Mouse (Mus musculus) layer of hippocampus, postnatal 25 days (tissue): ENCODE measurements around the gene Dpm3. TPM values are rescaled to one million over a fixed set of nuclear protein-coding genes. Genes with fewer than 3 reads are reported as not detected.
A peak's percentile ranks its signal among the peaks of the same experiment; 100 is the strongest.

Experiments used
- DNase-seq, 2 experiments: peaks; one replicate each; pipeline ENCODE4 v3.0.0; 2022; ENCODE audit warnings: mixed read lengths in 2 of 2, low spot score in 1 of 2; ENCODE audit errors: extremely low spot score in 1 of 2
- total RNA-seq, 2 experiments: library from RNA; stranded (reverse); gene quantifications; 2 replicates each; pipeline ENCODE4 v1.2.3; 2021

The Dpm3 gene
- total RNA-seq, 2 experiments from 2014 or later, result 51.1 to 71.0 TPM

DNA sequence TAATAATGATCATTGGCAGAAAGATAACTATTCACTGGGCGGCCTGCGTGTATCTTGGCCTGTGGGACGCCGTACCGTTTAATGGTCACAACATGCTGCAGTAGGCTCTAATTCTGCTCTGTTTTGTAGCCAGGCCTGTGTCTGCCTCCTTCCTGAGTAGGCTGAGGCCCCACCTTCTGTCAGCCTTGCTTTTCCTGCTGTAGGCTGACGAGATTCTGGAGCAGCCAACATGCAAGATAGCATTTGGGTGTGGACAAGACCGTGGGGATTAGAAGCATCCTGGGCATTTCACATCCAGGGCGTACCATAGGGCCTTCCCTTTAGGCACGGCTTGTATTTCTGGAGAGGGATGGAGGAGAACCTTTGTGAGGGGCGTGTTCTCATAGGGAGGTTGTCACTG lies 3.3 kb downstream of the Dpm3 start:
- no peak for DNase-seq

DNA sequence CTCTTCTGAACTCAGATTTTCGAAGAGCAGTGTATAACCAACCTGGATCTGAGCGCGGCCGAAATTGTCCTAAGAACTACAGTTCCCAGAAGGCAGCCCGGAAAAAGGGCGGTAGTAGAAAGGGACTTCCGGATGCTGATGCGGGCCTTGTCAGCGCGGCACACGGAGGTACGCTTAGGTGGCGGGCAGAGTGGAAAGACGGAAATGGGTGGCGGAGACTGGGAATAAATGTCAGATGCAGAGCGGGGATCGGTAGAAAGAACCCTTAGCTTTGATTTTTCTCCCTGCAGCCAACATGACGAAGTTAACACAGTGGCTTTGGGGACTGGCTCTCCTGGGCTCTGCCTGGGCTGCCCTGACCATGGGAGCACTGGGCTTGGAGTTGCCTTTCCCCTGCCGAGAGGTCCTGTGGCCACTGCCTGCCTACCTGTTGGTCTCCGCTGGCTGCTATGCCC lies 7.3 kb downstream of the Dpm3 start:
- DNase-seq, result peak; percentile 58 to 66

DNA sequence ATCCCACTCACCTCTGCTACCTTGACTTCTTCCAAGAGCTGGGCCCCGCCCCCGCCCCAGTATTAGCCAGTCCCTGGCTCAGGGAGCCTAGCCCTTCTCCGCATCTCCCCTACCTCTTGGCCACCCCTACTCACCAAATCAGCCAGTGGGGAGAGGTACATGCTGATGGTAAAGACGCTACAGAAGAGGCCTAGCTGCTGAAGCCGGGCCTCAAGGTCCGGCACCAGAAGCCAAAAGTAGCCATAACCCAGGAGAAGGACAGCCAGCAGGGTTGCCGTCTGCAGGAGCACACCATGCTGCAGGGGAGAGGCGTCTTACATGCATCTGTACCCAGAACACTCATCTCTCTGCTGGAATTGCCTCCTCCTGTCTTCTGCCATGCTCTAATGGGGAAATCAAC lies 9.8 kb downstream of the Dpm3 start:
- no peak for DNase-seq

DNA sequence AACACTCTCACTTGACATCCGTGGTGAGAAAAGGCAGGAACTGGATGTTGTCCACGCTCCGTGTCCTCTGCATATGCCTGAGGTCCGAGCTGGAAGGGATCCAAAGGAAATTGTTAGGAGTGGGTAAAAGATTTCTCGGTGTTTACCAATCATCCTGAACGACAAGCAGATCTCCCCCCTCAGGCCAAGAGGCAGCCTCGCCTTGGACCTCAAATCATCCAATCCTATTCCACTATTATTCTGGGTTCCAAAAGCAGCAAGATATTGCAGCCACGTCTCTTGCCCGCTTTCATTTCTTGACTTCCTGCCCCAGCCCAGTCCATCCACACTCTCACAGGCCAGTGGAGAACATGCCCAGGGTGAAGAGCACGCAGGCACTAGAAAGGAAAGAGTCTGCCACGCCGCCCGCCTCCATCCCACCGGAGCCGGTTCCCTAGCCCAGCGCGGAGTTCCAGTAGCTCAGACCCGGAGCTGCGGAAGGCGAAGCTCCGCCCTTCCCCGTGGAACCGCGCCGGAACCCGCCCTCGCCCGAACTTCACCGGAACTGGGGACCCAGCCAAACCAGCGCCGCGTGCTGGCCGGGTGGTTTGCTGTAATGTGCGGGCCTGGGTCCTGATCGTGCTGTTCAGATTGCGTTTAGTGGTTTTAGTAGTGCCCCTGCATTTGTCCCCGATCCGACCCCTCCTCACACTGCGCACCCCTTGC lies 11.0 kb downstream of the Dpm3 start, which contains the start of gene Slc50a1:
TSS of gene Slc50a1 (minus strand) at position 520 of the 705 bp plus-strand sequence.
- peak; percentile 83 to 84 for DNase-seq

DNA sequence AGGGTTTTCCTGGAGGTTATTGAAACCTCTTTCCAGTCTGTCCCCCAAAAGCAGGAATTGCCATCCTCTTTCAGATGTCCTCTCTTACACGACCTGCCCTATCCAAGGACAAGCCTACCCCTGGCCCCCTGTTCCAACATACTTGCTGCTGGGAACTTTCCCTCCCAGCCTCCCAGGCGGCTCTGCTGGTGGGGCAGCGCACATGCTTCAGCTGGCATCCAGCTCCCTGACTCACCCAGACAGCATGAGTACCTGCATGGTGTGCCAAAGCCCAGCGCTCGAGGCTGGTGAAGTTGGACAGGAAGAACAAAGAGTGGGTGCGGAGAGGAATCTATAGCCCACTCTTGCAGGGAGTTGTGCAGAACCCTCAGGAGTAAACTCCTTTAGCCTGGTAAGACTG lies 11.7 kb downstream of the Dpm3 start:
- DNase-seq, result peak in 1 of 2 experiments; percentile 44

DNA sequence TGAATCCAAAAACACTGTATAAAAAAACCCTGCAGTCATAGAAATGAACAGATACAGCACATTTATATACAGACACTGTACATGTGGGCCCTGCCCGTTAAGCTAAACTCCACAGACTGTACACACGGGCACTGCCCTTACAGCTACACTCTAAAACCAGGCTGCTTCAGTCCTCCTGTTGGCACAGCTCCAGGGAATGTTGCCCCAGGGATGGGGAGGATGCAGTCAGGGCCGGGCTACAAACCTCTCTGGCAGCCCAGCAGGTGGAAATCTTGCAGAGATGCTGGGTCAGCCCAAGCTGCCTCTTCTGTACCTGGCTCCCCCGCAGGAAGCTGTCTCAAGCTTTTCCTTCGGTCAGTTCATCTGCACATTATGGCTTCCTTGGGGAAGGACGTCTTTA lies 12.6 kb downstream of the Dpm3 start:
- DNase-seq, result no peak

DNA sequence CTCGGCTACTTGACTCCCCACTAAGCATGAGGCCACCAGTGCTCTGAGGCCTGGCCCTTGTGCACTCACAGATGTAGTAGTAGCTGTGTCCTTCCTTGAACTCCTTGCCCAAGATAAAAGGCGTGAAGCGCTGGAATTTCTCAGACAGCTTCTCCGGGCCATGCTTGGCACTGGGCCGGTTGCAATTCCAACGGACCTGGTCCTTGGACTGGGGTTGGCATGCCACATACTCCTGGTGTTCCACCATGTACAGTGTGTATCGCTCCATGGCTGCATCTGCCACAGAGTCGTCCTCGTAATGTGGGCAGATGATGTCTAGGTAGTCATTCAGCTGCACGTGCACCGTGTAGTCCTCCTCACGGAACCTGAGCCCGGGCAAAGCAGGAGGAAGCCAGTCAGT lies 16.9 kb downstream of the Dpm3 start:
- no peak for DNase-seq

DNA sequence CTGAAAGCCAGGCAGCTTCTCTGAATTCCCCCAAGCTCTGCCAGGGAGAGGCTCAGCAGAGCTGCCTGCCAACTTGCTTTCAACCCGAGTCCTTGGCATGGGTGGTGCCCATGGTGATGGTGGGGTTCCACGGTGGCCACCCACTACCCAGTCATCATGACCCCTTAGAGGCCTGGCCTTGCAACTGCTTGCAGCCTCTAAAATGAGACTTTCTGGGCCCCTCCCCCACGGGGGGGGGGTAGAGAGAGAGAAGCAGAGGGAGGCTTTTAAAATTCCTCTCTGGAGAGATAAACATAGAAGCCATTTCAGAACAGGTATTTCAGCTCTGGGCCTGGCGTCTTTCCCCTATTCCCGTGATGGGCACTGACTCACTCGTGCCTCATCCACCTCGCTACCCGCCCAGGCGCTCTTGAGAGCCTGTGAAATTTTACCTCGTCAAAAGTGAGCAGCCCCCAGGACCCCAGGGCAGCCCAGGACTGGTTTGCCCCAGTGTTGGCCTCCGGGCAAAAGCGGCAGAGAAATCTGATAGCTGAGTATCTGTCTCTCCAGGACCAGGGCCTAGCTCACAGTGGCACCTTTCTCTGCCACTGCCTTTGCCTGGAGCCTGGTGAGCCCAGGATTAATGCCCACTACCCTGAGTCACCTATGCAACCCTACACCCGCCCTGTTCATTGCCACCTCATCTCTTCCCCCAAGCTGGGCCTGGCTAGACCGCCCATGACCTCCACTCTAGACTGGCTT lies 18.3 kb downstream of the Dpm3 start:
- peak in 1 of 2 experiments; percentile 19 for DNase-seq

DNA sequence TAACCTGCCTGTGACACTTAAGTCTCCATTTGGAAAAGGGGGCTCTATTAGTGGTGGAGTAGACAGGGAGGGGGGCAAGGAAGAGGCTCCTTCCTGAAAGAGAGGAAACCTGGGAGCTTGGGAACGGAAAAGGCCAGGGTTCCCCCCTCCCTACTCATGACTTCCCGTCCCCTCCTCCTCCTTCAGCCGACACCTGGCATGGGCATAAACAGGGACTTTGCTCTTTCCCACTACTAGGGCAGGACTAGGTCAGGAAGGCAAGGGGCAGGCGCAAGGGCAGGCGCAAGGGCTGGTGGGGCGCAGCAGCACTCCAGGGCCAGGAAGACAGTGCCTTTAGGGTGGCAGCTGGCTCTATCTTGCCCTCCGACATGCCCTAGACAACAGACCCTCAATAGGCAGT lies 18.9 kb downstream of the Dpm3 start:
- no peak for DNase-seq

DNA sequence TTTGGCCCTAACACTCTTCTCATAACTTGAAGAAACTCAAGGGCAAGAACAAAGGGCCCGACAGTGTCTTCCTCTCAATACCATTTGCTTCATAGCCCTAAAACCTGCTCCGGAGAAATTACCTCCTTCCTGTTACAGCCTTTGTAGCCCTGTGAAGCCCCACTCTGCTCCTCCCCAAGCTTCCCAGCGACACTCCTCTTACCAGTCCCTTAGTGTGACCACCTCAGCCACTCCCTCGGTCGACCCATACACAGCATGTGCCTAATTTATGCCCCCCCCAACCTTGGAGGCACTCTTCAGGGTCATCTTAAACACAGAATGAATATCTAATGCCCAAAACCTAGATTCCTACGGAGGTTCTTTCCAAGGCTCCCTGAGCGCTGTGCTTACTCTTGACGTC lies 19.5 kb downstream of the Dpm3 start:
- DNase-seq, result no peak

DNA sequence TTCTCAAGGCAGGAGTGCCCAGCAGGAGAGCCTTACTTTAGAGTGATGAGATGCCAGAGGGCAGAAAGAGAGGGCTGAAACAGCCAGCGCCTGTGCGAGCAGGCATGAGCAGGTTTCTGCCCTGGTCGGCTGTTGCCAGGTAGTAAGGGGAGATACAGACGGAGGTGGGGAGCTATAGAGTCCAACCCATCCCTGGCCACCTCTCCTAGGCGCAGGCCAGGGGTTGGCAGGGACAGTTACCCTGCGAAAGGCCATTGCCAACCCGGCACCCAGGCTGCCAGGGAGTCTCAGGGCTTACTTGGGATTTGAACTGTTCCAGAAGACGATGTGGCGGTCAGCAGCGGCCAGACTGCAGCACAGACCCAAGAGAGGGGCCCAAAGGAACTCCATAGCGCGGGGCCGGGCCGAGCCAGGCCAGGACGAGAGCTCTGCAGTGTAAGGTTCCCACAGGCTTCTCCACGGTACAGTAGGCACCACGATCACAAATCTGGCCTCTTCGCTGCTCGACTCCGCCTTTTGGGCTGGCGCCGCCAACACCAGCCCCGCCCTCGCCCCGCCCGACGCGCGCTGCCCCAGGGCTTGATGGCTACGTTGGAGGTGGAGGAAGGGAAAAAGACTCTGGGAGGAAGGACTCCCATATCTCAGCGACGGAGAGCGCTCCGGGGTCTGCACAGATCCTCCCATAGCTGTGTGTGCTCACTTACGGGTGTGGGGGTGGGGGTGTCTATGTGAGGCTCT lies 20.2 kb downstream of the Dpm3 start:
- peak; percentile 59 to 66 for DNase-seq

DNA sequence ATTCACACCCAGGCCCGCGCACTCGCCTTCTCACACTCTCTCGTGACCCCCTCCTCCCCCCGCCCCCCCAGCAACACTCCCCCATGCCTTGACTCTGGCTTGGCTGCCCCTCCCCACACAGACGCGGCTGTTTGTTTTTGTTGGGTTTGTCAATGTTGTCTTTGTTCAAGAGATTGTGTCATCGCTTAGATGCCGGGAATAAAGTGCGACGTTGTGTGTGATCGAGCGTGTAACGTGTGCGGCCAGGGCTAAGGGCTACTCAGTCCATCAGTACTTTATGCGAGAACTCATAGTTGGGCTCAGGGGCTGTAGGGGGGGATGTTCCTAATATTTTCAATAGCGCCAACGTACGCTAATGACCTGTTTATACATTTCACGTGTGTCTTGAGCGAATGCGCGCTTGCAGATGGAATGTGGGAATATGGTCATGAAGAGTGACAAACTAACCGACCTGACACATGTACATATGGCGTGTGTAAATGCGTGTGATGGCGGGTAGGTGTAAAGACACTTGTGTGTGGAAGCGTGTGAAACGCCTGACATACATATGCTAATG lies 21.0 kb downstream of the Dpm3 start:
- peak in 1 of 2 experiments; percentile 18 for DNase-seq

DNA sequence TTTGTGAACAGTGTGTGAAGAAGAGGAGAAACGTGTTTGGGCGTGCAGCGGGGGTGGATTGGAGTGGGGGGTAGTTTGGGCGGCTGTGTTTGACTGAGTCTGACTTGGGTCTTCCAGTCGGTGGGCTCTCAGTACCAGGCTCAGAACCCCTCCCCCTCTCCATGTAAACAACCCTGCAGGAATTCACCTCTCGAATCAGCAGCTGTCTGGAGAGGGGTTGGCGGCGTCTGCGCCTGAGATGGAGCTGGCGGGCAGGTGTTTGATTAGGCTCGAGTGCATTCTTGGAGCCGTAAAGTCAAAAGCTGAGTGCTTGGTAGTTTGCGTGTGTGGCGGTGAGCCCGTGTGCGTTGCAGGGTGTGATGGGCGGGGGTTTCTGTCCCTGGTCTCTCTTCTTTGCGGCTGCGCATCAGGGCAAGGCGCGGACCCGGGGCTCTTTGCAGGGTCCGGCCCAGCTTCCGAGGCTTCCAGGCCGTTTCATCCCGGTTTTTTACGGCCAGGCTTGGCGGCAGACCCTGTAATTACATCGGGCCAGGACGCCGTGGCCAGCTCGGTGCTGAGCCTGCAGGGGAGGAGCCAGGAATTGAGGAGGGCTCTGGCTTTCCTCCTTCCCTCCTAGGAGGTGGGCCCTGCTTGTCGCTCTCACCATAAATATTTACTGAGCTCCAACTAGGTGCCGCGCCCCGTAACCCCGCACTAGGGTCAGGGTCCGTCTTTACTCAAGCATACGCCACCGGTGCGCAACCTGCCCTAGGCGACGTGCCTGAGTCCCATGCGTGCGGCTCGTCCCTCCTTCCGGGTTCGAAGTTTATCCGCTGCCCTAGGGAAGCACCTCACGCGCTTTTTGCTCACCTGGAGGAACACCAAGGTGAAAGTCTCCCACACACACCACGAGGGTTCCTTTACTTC lies 21.7 kb downstream of the Dpm3 start, which contains the start of gene Efna1:
TSS of gene Efna1 (minus strand) at position 537 of the 906 bp plus-strand sequence.
- DNase-seq, result peak; percentile 33 to 36

DNA sequence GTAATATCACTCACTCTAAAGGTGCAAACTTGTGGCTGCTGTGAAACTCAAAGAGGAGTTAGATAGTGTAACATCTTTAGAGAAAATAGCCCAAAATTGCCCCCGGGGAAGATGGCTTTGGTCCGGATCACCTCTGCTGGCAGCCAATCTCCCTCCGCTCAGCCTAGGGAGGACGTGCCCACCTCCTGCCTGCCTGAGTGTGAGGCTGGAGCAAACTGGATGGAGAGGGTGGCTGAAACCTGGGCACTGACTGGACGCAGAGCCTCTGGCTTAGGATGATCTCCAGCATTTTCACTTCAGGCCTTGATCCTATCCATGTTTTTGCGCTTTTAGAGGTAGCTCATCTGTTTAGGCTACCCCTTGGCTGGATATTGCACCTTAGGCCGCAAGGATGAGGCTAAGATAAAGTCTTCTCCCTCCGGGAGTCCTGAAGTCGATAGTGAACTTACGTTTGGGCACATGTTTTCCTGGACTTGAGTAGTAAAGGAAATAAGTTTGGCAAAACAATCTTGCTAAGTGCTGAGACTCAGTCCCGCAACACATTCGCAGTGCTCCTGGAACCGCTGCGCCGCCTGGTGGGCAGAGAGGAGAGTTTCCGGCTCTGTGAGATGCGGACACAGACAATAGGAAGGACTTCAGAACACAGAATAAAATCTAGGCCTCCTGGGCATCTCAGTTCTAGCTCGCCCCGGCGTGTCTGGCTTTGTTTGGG lies 22.6 kb downstream of the Dpm3 start:
- peak; percentile 75 to 87 for DNase-seq

DNA sequence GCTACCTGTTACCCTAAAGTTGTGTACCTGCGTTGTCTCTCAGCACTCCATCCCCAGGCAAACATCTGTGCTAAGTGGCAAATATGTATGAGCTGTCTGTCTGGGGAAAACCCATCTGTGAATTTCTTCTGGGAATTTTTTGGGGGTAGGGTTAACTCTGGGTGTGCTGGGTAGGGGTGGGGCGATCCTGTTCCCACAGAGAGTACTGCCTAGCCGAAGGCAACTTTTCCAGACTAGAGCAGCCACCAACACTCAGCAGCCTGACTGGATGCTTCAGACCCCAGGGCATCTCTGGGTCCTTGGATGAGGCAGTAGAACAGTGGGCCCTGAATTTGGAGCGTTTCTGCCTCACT lies 23.1 kb downstream of the Dpm3 start:
- no peak for DNase-seq

DNA sequence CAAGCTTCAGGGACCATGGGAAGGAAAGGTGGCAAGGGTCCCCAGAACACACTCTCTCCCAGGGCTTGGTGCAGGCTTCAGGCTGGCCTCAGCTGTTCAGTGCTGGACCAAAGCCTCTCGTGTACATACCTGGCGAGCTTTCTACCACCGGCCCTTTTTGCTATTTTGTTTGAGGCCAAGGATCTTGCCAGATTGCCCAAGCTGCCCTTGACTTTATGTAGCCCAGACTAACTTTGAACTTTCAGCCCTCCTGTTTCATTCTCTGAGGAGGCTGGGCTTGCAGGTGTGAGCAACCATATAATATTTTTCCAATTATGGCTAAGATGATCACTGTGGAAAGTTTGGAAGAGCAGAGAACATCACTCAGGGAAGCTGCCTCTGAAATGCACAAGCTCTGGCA lies 25.1 kb downstream of the Dpm3 start:
- DNase-seq, result no peak

DNA sequence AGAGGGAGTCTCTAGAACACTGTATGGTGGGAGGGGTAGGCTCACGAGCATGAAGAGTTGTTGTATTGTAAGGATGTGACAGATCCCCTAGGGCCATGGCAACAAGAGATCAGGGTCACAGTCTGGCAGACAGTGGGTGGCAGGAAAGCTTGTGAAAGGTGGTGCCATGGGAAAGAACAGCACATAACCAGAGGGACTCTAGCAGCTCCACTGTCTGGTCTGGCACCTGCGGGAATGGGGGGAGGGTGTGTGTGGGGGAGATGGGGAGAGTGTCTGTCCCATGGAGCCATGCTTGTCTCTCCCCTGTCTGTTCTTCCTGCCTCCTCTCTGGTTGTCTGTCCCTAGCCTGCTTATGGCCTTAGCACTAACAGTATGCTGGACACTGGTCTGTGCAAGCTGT lies 26.4 kb downstream of the Dpm3 start:
- no peak for DNase-seq

DNA sequence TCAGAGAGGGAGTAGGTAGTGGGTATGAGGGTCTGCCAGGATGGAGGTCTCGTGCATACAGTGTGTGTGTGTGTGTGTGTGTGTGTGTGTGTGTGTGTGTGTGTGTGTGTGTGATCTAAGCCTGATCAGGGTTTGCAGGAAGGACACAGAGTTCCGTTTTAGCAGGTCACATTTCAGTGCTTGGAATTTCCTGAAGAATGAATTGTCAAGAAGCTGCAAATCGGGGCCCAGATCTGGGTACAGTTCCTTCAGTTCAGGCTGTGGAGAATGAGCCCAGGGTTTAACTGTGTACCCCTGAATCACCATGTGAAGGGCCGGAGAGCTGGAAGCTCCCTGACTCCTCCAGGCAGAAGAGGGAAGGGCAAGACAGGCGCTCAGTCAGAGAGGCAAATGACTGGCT lies 28.1 kb downstream of the Dpm3 start:
- no peak for DNase-seq

DNA sequence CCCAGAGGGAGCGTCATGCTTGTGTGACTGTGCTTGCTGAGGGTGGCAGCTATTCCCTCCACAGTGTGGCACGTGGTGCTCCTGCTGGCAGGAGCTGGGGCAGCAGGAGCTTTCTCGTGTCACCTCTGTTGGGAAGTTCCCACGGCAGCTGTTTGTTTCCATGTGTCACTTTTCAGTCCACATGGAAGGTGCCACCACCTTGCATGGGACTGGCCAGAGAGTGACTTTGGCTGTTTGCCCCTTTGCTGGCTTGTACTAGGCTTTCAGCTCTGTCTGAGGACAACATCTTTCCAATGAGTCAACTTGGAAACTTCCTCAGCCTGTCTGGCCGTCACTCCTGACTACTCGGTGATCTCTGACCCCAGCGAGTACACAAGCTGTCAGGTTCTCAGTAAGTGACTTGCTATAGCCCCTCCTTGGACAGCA lies 29.4 kb downstream of the Dpm3 start:
- no peak for DNase-seq
